Mouse (Mus musculus): Measurements from ENCODE around the gene Crygd.
A peak's percentile ranks its signal among the peaks of the same experiment; 100 is the strongest.
"Not testable (repeated sequence)": the region's sequence is repeated elsewhere in the genome, so short reads cannot be mapped to it uniquely, and the experiment has no call there.

The Crygd gene

GRCm38 (mm10) chr1:65063352-65063751, at the start of gene Crygd:
TSS of gene Crygd (minus strand) at chr1:65063452.
- no peak for DNase-seq

GRCm38 (mm10) chr1:65112807-65113196, 49.5 kb upstream of the Crygd start:
- no peak for DNase-seq

- DNase-seq = peak; percentile 91
Observed at GRCm38 (mm10) chr1:65112031-65112806, 49.0 kb upstream of the Crygd start.

- DNase-seq = no peak
Observed at GRCm38 (mm10) chr1:65109756-65110435, 46.6 kb upstream of the Crygd start.

- DNase-seq = no peak
Observed at GRCm38 (mm10) chr1:65109196-65109595, 45.9 kb upstream of the Crygd start.

- DNase-seq = no peak
Observed at GRCm38 (mm10) chr1:65107654-65108279, 44.5 kb upstream of the Crygd start.

- no peak for DNase-seq
Observed at GRCm38 (mm10) chr1:65103273-65103672, 40.0 kb upstream of the Crygd start, which contains the start of gene Cryga. TSS of gene Cryga (minus strand) at chr1:65103373.

GRCm38 (mm10) chr1:65096953-65097352, 33.7 kb upstream of the Crygd start:
- DNase-seq = no peak

- no peak for DNase-seq
Observed at GRCm38 (mm10) chr1:65091566-65091965, 28.3 kb upstream of the Crygd start.

GRCm38 (mm10) chr1:65090370-65090769, 27.1 kb upstream of the Crygd start:
- no peak for DNase-seq

- peak; percentile 11 for DNase-seq
Observed at GRCm38 (mm10) chr1:65088567-65089356, 25.5 kb upstream of the Crygd start.

- DNase-seq = no peak
Observed at GRCm38 (mm10) chr1:65082188-65082587, 18.9 kb upstream of the Crygd start, which contains the start of gene Crygb. TSS of gene Crygb (minus strand) at chr1:65082288.

- no peak for DNase-seq
Observed at GRCm38 (mm10) chr1:65075607-65076006, 12.4 kb upstream of the Crygd start.

- DNase-seq = no peak
Observed at GRCm38 (mm10) chr1:65073589-65073988, 10.3 kb upstream of the Crygd start, which contains the start of gene Crygc. TSS of gene Crygc (minus strand) at chr1:65073689.

- DNase-seq = no peak
Observed at GRCm38 (mm10) chr1:65067842-65068241, 4.6 kb upstream of the Crygd start.

- peak; percentile 62 for DNase-seq
Observed at GRCm38 (mm10) chr1:65064201-65064600, 949 bp upstream of the Crygd start.

- DNase-seq = no peak
Observed at GRCm38 (mm10) chr1:65052140-65052539, 11.1 kb downstream of the Crygd start.

GRCm38 (mm10) chr1:65051696-65052095, 11.6 kb downstream of the Crygd start:
- DNase-seq = no peak

- not testable (repeated sequence) for DNase-seq
Observed at GRCm38 (mm10) chr1:65050952-65051351, 12.3 kb downstream of the Crygd start, which contains the start of gene Cryge. TSS of gene Cryge (minus strand) at chr1:65051149.

GRCm38 (mm10) chr1:65048781-65049180, 14.5 kb downstream of the Crygd start:
- no peak for DNase-seq

- peak; percentile 54 for DNase-seq
Observed at GRCm38 (mm10) chr1:65046401-65047109, 16.7 kb downstream of the Crygd start.

- no peak for DNase-seq
Observed at GRCm38 (mm10) chr1:65043433-65043832, 19.8 kb downstream of the Crygd start.
